Mouse (Mus musculus) leukemia stem cell, adult 10-12 weeks (primary cell): ENCODE data around the gene Olfr789. TPM values are rescaled to one million over a fixed set of nuclear protein-coding genes. Genes with fewer than 3 reads are reported as not detected.

Source experiments
- polyA plus RNA-seq: library from polyadenylated mRNA; stranded (reverse); fragments of >175 nt; gene quantifications from 2 replicates; pipeline ENCODE4 v1.2.3, GENCODE M21; 2012; ENCODE audit warnings: low replicate concordance

Olfr789 gene
- not detected in 2 replicates for polyA plus RNA-seq

DNA sequence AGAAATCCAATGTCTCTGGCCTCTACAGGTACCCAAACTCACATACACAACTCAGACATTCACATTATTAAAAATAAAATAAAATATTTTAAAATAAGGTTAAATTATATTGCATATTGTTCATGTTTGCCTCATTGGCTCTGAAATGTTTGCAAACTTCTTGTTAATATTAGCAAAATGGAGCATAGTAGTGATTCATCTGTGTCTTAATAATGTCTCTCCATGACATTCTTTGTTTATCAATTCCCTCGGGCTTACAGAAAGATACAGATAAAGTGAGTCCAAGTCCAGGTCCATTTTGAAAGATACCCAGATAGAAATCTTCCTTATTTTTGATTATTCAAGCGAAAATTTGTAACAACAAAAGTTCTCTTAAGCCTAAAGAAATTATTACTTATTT lies at the start of gene Olfr789:
TSS of gene Olfr789 (plus strand) at position 301 of the 400 bp plus-strand sequence.

DNA sequence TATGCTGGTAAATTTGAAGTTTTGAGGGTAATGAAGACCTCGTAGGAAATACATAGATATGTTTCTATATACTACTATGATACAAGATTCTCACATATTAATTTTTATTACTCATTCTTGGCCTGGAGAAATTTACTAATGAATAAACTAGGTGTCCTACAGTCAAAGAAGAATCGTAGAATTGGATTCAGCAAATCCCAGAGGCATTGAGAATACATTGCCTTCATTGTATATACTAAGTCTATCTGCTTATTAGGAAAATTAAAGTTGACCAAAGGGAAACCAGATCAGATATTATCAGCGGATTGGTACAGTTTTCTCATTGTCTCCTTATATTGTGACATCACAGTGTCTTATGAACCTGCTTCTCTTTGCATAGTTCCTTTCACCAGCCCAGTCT lies 23.0 kb upstream of the Olfr789 start, which contains the start of gene Olfr787:
TSS of gene Olfr787 (plus strand) at position 301 of the 400 bp plus-strand sequence.

DNA sequence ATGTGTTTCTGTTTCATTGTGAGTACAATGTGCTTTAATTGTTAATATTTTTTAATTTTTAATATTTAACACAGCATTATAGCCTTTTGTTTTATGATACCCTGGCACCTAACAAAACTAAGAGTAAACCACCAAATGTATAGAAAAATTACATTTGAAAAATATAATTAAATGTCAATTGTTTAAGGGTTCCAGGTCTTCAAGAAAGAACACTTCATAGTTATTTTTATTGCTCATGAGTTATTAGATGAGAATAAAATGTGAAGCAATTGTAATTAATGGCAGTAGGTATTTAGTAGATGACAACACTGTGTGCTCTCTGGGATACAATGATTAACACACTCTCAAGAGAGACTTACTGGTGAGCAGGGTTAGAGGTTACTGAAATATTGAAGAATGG lies 13.9 kb upstream of the Olfr789 start, which contains the start of gene Olfr788:
TSS of gene Olfr788 (plus strand) at position 301 of the 400 bp plus-strand sequence.

GRCm38 (mm10) chr10:129498192-129498591 lies 13.6 kb downstream of the Olfr789 start, which contains the start of gene Olfr790:
Gene Olfr790, plus strand, starts transcription at chr10:129498492.

DNA sequence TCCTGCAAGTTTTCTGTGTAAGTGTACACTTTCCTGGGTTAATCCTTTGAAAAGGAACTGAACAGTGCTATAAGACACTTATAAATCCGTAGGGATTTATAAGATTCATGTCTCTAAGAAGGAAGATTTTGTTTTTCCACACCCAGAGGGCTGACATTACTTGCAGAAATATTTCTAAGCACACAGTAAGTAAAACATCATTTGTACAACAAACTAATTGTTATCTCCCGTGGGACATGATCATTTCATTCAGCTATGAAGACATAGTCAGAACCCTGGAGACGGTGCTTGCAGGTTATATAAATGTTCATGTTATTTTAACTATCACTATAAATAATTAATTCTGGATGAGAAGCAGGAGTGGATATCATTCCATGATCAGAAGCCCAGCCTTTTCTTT lies 36.9 kb downstream of the Olfr789 start, which contains the start of gene Olfr791:
TSS of gene Olfr791 (plus strand) at position 301 of the 400 bp plus-strand sequence.

DNA sequence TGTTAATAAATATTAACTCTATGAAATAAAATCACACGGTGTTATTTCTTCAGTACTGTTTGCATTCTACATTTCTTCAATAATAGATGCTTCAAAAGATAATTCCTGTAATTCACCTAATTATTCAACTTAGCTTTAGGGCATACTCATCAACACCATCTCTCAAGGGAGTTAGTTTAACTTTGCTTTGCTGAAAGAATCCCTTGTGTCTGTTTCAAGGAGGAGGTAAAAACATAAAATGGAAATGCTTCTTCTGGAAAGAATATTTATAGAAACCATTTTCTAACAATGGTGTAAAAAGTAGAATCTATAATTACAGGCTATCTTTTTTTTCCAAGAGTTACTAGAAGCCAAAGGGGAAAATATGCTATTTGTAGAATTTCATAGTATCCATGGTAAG lies 54.3 kb downstream of the Olfr789 start, which contains the start of gene Olfr792:
TSS of gene Olfr792 (plus strand) at position 301 of the 400 bp plus-strand sequence.

Other genes with a start within 250 kb of the Olfr789 start
- gene Olfr774, start 248.5 kb upstream of the Olfr789 start, polyA plus RNA-seq: not detected in 2 replicates
- gene Olfr775, start 236.3 kb upstream of the Olfr789 start, polyA plus RNA-seq: not detected in 2 replicates
- not detected in 2 replicates for gene Olfr776, start 225.6 kb upstream of the Olfr789 start, polyA plus RNA-seq
- gene Olfr777, start 213.3 kb upstream of the Olfr789 start, polyA plus RNA-seq: not detected in 2 replicates
- not detected in 2 replicates for gene Olfr780, start 166.6 kb upstream of the Olfr789 start, polyA plus RNA-seq
- not detected in 2 replicates for gene Olfr781, start 155.9 kb upstream of the Olfr789 start, polyA plus RNA-seq
- gene Olfr782, start 135.9 kb upstream of the Olfr789 start, polyA plus RNA-seq: not detected in 2 replicates
- not detected in 2 replicates for gene Olfr784, start 100.7 kb upstream of the Olfr789 start, polyA plus RNA-seq
- gene Olfr785, start 79.3 kb upstream of the Olfr789 start, polyA plus RNA-seq: not detected in 2 replicates
- gene Olfr786, start 57.4 kb upstream of the Olfr789 start, polyA plus RNA-seq: not detected in 2 replicates
- not detected in 2 replicates for gene Olfr787, start 22.9 kb upstream of the Olfr789 start, polyA plus RNA-seq
- gene Olfr788, start 13.8 kb upstream of the Olfr789 start, polyA plus RNA-seq: not detected in 2 replicates
- gene Olfr790, start 13.7 kb downstream of the Olfr789 start, polyA plus RNA-seq: not detected in 2 replicates
- gene Olfr791, start 37.0 kb downstream of the Olfr789 start, polyA plus RNA-seq: not detected in 2 replicates
- gene Olfr792, start 54.4 kb downstream of the Olfr789 start, polyA plus RNA-seq: not detected in 2 replicates
- gene Olfr794, start 82.9 kb downstream of the Olfr789 start, polyA plus RNA-seq: not detected in 2 replicates
- gene Olfr796, start 127.8 kb downstream of the Olfr789 start, polyA plus RNA-seq: not detected in 2 replicates
- gene Olfr798, start 143.2 kb downstream of the Olfr789 start, polyA plus RNA-seq: not detected in 2 replicates
- gene Olfr799, start 152.7 kb downstream of the Olfr789 start, polyA plus RNA-seq: not detected in 2 replicates
- not detected in 2 replicates for gene Olfr800, start 172.9 kb downstream of the Olfr789 start, polyA plus RNA-seq
- 0.06 TPM in 1 of 2 replicates, not detected in the other for gene Olfr801, start 189.1 kb downstream of the Olfr789 start, polyA plus RNA-seq
- 0.05 TPM in 1 of 2 replicates, not detected in the other for gene Olfr802, start 203.4 kb downstream of the Olfr789 start, polyA plus RNA-seq
- not detected in 2 replicates for gene Olfr803, start 209.5 kb downstream of the Olfr789 start, polyA plus RNA-seq
- not detected in 2 replicates for gene Olfr804, start 218.5 kb downstream of the Olfr789 start, polyA plus RNA-seq
- not detected in 2 replicates for gene Olfr805, start 244.6 kb downstream of the Olfr789 start, polyA plus RNA-seq